Mouse (Mus musculus): ENCODE results near the gene Nod2. TPM values are rescaled to one million over a fixed set of nuclear protein-coding genes. Genes with fewer than 3 reads are reported as not detected.

Gene Nod2
- total and polyA plus RNA-seq, 3 experiments = 0.22 to 0.50 TPM; not detected in 1

DNA sequence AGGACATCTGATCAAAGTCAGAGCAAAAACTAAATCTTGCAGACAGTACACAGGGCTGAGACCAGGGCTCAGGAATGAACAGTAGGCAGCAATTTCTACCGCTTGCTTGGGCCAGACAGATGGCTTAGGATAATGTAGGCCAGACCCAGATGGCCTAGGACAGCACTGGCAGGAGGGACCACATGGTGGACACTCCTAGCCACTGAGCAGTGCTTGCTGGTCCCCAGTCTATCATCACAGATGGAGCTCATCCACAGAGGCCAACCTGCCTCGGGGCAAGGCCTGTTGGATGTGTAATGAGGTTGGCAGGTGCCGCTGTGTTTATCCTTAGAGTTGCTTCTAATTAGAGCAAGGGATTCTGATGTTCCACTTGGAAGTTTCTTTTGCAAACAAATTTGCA, 23.8 kb upstream of the Nod2 start (continued):
- TF ChIP-seq ZKSCAN1 (IDR thresholded peaks at IDR 0.05; ENCODE audit: low read depth, low read length) (no peak), E2F4 (IDR thresholded peaks at IDR 0.05; ENCODE audit: borderline replicate concordance, low read depth, low read length) (no peak), ZNF384 (IDR thresholded peaks at IDR 0.05; ENCODE audit: low read depth, low read length) (no peak), ZC3H11A (IDR thresholded peaks at IDR 0.05; ENCODE audit: low read depth, low read length) (no peak)

DNA sequence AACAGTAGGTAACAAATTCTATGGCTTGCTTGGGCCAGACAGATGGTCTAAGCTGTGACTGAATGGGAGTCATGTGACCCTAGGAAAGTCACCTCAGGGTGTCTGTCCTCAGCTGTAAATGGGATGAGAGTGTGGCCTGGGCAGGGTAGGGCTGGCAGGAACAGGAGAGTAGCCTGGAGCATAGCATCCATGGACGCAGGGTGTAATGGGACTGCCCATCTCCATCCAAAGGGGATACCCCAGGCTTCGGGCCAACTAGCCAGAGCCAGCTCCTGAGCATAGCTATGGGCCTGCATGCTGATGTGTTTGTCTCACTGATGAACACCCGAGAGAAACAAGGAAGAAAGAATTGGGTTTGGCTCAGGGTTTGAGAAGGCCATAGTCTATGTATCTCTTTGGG, 22.8 kb upstream of the Nod2 start:
- no peak overlapping the region for H3K4me3 ChIP-seq (ENCODE audit: control insufficient read depth in 1 of 2, insufficient read depth in 1 of 2, low read depth in 2 of 2, low read length in 2 of 2)
- H3K27me3 ChIP-seq (ENCODE audit: control insufficient read depth in 1 of 2, insufficient read depth in 2 of 2, low read length in 2 of 2) = no peaks in the 10 kb centered on the region; a peak in 1 of 4 replicates
- TF ChIP-seq USF1 (IDR thresholded peaks at IDR 0.05; ENCODE audit: low read depth, low read length) (0 out of 2 replicates have a peak, but pooled peaks have one; percentile 11), CHD2 (IDR thresholded peaks at IDR 0.05; ENCODE audit: low read length) (no peak), MEF2A (IDR thresholded peaks at IDR 0.05; ENCODE audit: extremely low read depth, insufficient replicate concordance, low read depth, low read length, poor library complexity, severe bottlenecking) (no peak), RCOR1 (IDR thresholded peaks at IDR 0.05; ENCODE audit: low read depth, low read length) (no peak)
- no peaks in the 10 kb centered on the region for H3K79me2 ChIP-seq (ENCODE audit: control insufficient read depth, insufficient read depth, low read length, poor library complexity)
- no peaks in the 10 kb centered on the region for H3K9me3 ChIP-seq (replicated peaks; ENCODE audit: insufficient read depth, low read length)
- H3K36me3 ChIP-seq (ENCODE audit: control insufficient read depth in 1 of 2, insufficient read depth in 2 of 2, low read length in 2 of 2) = no peaks in the 10 kb centered on the region; a peak in 1 of 4 replicates
- H3K9ac ChIP-seq (ENCODE audit: control insufficient read depth, low read depth, low read length, poor library complexity, severe bottlenecking) = no peak overlapping the region
- no peak for DNase-seq (ENCODE audit: low read depth, low spot score)
- no peaks in the 10 kb centered on the region for H3K4me1 ChIP-seq (ENCODE audit: control insufficient read depth in 1 of 2, insufficient read depth in 2 of 2, low read length in 2 of 2)
- no peak overlapping the region for H3K27ac ChIP-seq (ENCODE audit: control insufficient read depth, low read depth, low read length)

DNA sequence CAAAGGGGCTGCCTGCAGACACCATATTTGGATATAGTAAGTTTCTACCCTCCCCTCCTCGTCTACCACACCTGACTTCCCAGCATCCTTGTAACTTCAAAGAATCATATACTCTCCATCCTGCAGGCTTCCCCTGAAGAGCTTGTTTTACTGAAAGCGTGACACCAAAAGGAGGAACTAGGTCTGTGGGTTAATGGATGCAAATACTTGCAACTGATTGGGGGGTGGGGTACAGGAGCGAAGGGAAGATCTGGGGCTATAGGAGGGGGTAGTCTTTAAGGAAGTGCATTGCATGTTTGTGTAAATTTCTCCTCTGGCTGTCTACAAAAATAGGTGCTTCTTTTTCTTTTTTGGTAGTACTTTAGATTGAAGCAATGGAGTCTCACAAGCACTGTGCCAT, 20.7 kb upstream of the Nod2 start:
- H3K4me1 ChIP-seq (ENCODE audit: control insufficient read depth in 1 of 2, insufficient read depth in 2 of 2, low read length in 2 of 2) = no peaks in the 10 kb centered on the region
- H3K9me3 ChIP-seq (replicated peaks; ENCODE audit: insufficient read depth, low read length) = no peaks in the 10 kb centered on the region
- no peak overlapping the region for H3K27ac ChIP-seq (ENCODE audit: control insufficient read depth, low read depth, low read length)
- DNase-seq (ENCODE audit: low read depth, low spot score) = no peak
- H3K27me3 ChIP-seq (ENCODE audit: control insufficient read depth in 1 of 2, insufficient read depth in 2 of 2, low read length in 2 of 2) = no peaks in the 10 kb centered on the region; a peak in 1 of 4 replicates
- H3K9ac ChIP-seq (ENCODE audit: control insufficient read depth, low read depth, low read length, poor library complexity, severe bottlenecking) = no peak overlapping the region
- no peaks in the 10 kb centered on the region for H3K79me2 ChIP-seq (ENCODE audit: control insufficient read depth, insufficient read depth, low read length, poor library complexity)
- no peak overlapping the region for H3K4me3 ChIP-seq (ENCODE audit: control insufficient read depth in 1 of 2, insufficient read depth in 1 of 2, low read depth in 2 of 2, low read length in 2 of 2)
- H3K36me3 ChIP-seq (ENCODE audit: control insufficient read depth in 1 of 2, insufficient read depth in 2 of 2, low read length in 2 of 2) = no peaks in the 10 kb centered on the region; a peak in 1 of 4 replicates
- no peak for TF ChIP-seq USF2 (IDR thresholded peaks at IDR 0.05; ENCODE audit: borderline replicate concordance in 1 of 2, insufficient read depth in 1 of 2, low read depth in 1 of 2, low read length in 2 of 2)
- TF ChIP-seq EP300 (IDR thresholded peaks at IDR 0.05; ENCODE audit: low read depth in 1 of 2, low read length in 2 of 2) = no peak
- TF ChIP-seq POLR2AphosphoS2 (IDR thresholded peaks at IDR 0.05; ENCODE audit: low read length) = no peak
- no peak for TF ChIP-seq ZC3H11A (IDR thresholded peaks at IDR 0.05; ENCODE audit: low read depth, low read length)
- no peak for TF ChIP-seq RAD21 (IDR thresholded peaks at IDR 0.05; ENCODE audit: low read depth, low read length)
- no peak for TF ChIP-seq MAFK (IDR thresholded peaks at IDR 0.05; ENCODE audit: borderline replicate concordance, low read depth, low read length)
- TF ChIP-seq MYC (IDR thresholded peaks at IDR 0.05; ENCODE audit: low read depth, low read length) = no peak
- TF ChIP-seq MYB (IDR thresholded peaks at IDR 0.05; ENCODE audit: low read depth, low read length) = no peak
- no peak for TF ChIP-seq GABPA (IDR thresholded peaks at IDR 0.05; ENCODE audit: low read depth, low read length)
- TF ChIP-seq UBTF (IDR thresholded peaks at IDR 0.05; ENCODE audit: borderline replicate concordance, insufficient read depth, low read depth, low read length) = no peak
- no peak for TF ChIP-seq E2F4 (IDR thresholded peaks at IDR 0.05; ENCODE audit: borderline replicate concordance, low read depth, low read length)
- TF ChIP-seq MAX (IDR thresholded peaks at IDR 0.05; ENCODE audit: low read length) = no peak
- no peak for TF ChIP-seq ZMIZ1 (IDR thresholded peaks at IDR 0.05; ENCODE audit: low read depth, low read length)
- no peak for TF ChIP-seq ZNF384 (IDR thresholded peaks at IDR 0.05; ENCODE audit: low read depth, low read length)
- no peak for TF ChIP-seq MAZ (IDR thresholded peaks at IDR 0.05; ENCODE audit: low read depth, low read length)
- no peak for TF ChIP-seq CHD1 (IDR thresholded peaks at IDR 0.05; ENCODE audit: low read depth, low read length)
- no peak for TF ChIP-seq SIN3A (IDR thresholded peaks at IDR 0.05; ENCODE audit: low read length)
- TF ChIP-seq CHD2 (IDR thresholded peaks at IDR 0.05; ENCODE audit: low read length) = no peak
- TF ChIP-seq JUND (IDR thresholded peaks at IDR 0.05; ENCODE audit: low read depth, low read length) = no peak
